Mouse (Mus musculus): Measurements from ENCODE around the gene Samd1. TPM values are rescaled to one million over a fixed set of nuclear protein-coding genes. Genes with fewer than 3 reads are reported as not detected.

The Samd1 gene
- total RNA-seq, 2 experiments from 2014 or later, result 79.8 to 123 TPM

DNA sequence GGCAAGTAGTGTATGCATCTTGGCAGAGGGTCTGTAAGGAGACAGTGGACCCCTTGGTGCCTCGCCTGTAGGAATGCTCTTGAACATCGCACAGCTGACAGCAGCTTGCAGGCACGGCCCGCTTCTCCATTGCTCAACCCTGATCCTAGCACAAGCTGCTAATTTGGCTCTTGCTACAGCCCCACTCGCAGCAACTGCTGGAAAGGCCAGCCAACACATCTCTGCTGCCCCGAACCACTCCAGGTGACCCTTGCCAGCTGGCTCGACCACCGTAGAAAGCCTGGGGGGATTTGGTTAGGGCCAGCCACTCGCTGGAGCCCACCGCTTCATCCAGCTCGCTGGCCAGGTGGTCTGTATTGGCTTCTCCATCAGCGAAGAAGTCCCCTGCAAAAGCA lies 45.5 kb downstream of the Samd1 start:
- ATAC-seq (replicated peaks; ENCODE audit: low FRiP score, low TSS enrichment, poor library complexity, severe bottlenecking), result no peak

GRCm38 (mm10) chr8:84044103-84044502 lies 46.6 kb downstream of the Samd1 start:
- no peak for ATAC-seq (replicated peaks; ENCODE audit: low FRiP score, low TSS enrichment, poor library complexity, severe bottlenecking)

- ATAC-seq (replicated peaks; ENCODE audit: low FRiP score, low TSS enrichment, poor library complexity, severe bottlenecking), result 0 out of 2 replicates have a peak, but pooled peaks have one; percentile 17
These were observed 47.4 kb downstream of the Samd1 start, which contains the start of gene Rln3 for GRCm38 (mm10) chr8:84044900-84045299. Rln3 (minus strand) TSS chr8:84045000.

- ATAC-seq (replicated peaks; ENCODE audit: low FRiP score, low TSS enrichment, poor library complexity, severe bottlenecking), result no peak
These were observed 49.0 kb downstream of the Samd1 start for GRCm38 (mm10) chr8:84046505-84046904.

GRCm38 (mm10) chr8:84048171-84048570 lies 50.7 kb downstream of the Samd1 start:
- ATAC-seq (replicated peaks; ENCODE audit: low FRiP score, low TSS enrichment, poor library complexity, severe bottlenecking), result no peak

Other genes starting within 250 kb of the Samd1 start
- 25.2 and 28.8 TPM in 2 replicates for gene Adgrl1, start 97.6 kb upstream of the Samd1 start, total RNA-seq (2014; fragmentation: Nextera tagmentation)
- gene Adgrl1, start 97.6 kb upstream of the Samd1 start, total RNA-seq (2017), result 7.9 and 13.2 TPM in 2 replicates
- gene Gm10644, start 42.5 kb upstream of the Samd1 start, total RNA-seq (2014; fragmentation: Nextera tagmentation), result not detected in 2 replicates
- gene Gm10644, start 42.5 kb upstream of the Samd1 start, total RNA-seq (2017), result not detected in 2 replicates
- 48.9 and 64.6 TPM in 2 replicates for gene Asf1b, start 42.2 kb upstream of the Samd1 start, total RNA-seq (2014; fragmentation: Nextera tagmentation)
- 18.5 and 36.5 TPM in 2 replicates for gene Asf1b, start 42.2 kb upstream of the Samd1 start, total RNA-seq (2017)
- gene Prkaca, start 24.7 kb upstream of the Samd1 start, total RNA-seq (2014; fragmentation: Nextera tagmentation), result 35.2 and 49.4 TPM in 2 replicates
- 22.1 and 31.1 TPM in 2 replicates for gene Prkaca, start 24.7 kb upstream of the Samd1 start, total RNA-seq (2017)
- 1.4 and 2.3 TPM in 2 replicates for gene 1700067K01Rik, start 3.8 kb downstream of the Samd1 start, total RNA-seq (2014; fragmentation: Nextera tagmentation)
- 0.76 and 2.3 TPM in 2 replicates for gene 1700067K01Rik, start 3.8 kb downstream of the Samd1 start, total RNA-seq (2017)
- not detected in 2 replicates for gene 2210011C24Rik, start 14.5 kb downstream of the Samd1 start, total RNA-seq (2014; fragmentation: Nextera tagmentation)
- not detected in 2 replicates for gene 2210011C24Rik, start 14.5 kb downstream of the Samd1 start, total RNA-seq (2017)
- gene Palm3, start 23.8 kb downstream of the Samd1 start, total RNA-seq (2014; fragmentation: Nextera tagmentation), result not detected in 2 replicates
- 0.30 TPM in 1 of 2 replicates, not detected in the other for gene Palm3, start 23.8 kb downstream of the Samd1 start, total RNA-seq (2017)
- 16.0 and 24.2 TPM in 2 replicates for gene Il27ra, start 44.9 kb downstream of the Samd1 start, total RNA-seq (2014; fragmentation: Nextera tagmentation)
- 4.5 TPM in 2 replicates for gene Il27ra, start 44.9 kb downstream of the Samd1 start, total RNA-seq (2017)
- gene Rln3, start 47.3 kb downstream of the Samd1 start, total RNA-seq (2014; fragmentation: Nextera tagmentation), result not detected in 2 replicates
- not detected in 2 replicates for gene Rln3, start 47.3 kb downstream of the Samd1 start, total RNA-seq (2017)
- gene Gm10643, start 67.5 kb downstream of the Samd1 start, total RNA-seq (2014; fragmentation: Nextera tagmentation), result 3.3 TPM in 1 of 2 replicates, not detected in the other
- gene Gm10643, start 67.5 kb downstream of the Samd1 start, total RNA-seq (2017), result 1.6 and 4.2 TPM in 2 replicates
- 10.2 and 11.9 TPM in 2 replicates for gene Rfx1, start 69.2 kb downstream of the Samd1 start, total RNA-seq (2014; fragmentation: Nextera tagmentation)
- gene Rfx1, start 69.2 kb downstream of the Samd1 start, total RNA-seq (2017), result 2.1 and 3.7 TPM in 2 replicates
- 27.0 and 27.3 TPM in 2 replicates for gene Dcaf15, start 107.1 kb downstream of the Samd1 start, total RNA-seq (2014; fragmentation: Nextera tagmentation)
- 14.1 and 16.3 TPM in 2 replicates for gene Dcaf15, start 107.1 kb downstream of the Samd1 start, total RNA-seq (2017)
- 0.79 TPM in 1 of 2 replicates, not detected in the other for gene Podnl1, start 128.3 kb downstream of the Samd1 start, total RNA-seq (2014; fragmentation: Nextera tagmentation)
- 0.14 TPM in 1 of 2 replicates, not detected in the other for gene Podnl1, start 128.3 kb downstream of the Samd1 start, total RNA-seq (2017)
- 8.6 and 10.7 TPM in 2 replicates for gene Cc2d1a, start 150.3 kb downstream of the Samd1 start, total RNA-seq (2014; fragmentation: Nextera tagmentation)
- gene Cc2d1a, start 150.3 kb downstream of the Samd1 start, total RNA-seq (2017), result 3.2 and 6.9 TPM in 2 replicates
- 0.49 and 0.50 TPM in 2 replicates for gene 4930432K21Rik, start 150.4 kb downstream of the Samd1 start, total RNA-seq (2014; fragmentation: Nextera tagmentation)
- gene 4930432K21Rik, start 150.4 kb downstream of the Samd1 start, total RNA-seq (2017), result 1.1 and 1.7 TPM in 2 replicates
- gene Nanos3, start 187.5 kb downstream of the Samd1 start, total RNA-seq (2014; fragmentation: Nextera tagmentation), result 2.9 and 5.0 TPM in 2 replicates
- gene Nanos3, start 187.5 kb downstream of the Samd1 start, total RNA-seq (2017), result not detected in 2 replicates
- 2.8 and 4.8 TPM in 2 replicates for gene Zswim4, start 239.4 kb downstream of the Samd1 start, total RNA-seq (2014; fragmentation: Nextera tagmentation)
- 3.3 and 3.7 TPM in 2 replicates for gene Zswim4, start 239.4 kb downstream of the Samd1 start, total RNA-seq (2017)